ENCODE assay signal across 24 mouse cellular contexts in genomic region chr2:29855585-29856210, GRCm38 (mm10). TPM values are rescaled to one million over a fixed set of nuclear protein-coding genes. Genes with fewer than 3 reads are reported as not detected.
DNase-seq lines count a peak whose midpoint lies in the region; ATAC-seq and TF ChIP-seq lines count a peak whose summit lies in the region.
"Had no signal": no experiment of that assay in that cellular context is flagged by ENCODE, and none has a peak within 500 bp of the region (broad histone marks: within the 10 kb centered on the region; RNA-seq: fewer than 3 reads in every experiment).

No protein-coding gene starts in this region.

- H3K27me3 ChIP-seq in forebrain, embryonic 10.5 days (ENCODE audit: poor library complexity, severe bottlenecking) = peaks cover 93% of the 10 kb centered on the region
- H3K27me3 ChIP-seq in forebrain, postnatal 0 days (ENCODE audit: insufficient read depth, low read length) = no peaks in the 10 kb centered on the region
- peaks cover 18% of the 10 kb centered on the region for H3K27me3 ChIP-seq in midbrain, embryonic 10.5 days (ENCODE audit: low read depth, poor library complexity, severe bottlenecking)
- no peaks in the 10 kb centered on the region for H3K27me3 ChIP-seq in midbrain, postnatal 0 days (ENCODE audit: insufficient read depth, low read length)
- H3K27me3 ChIP-seq in hindbrain, embryonic 12.5 days = no peaks in the 10 kb centered on the region
- no peaks in the 10 kb centered on the region for H3K27me3 ChIP-seq in midbrain, embryonic 14.5 days (ENCODE audit: control insufficient read depth, insufficient read depth, low read length)
- H3K27me3 ChIP-seq: forebrain, embryonic 15.5 days; hindbrain, embryonic 15.5 days had no signal

- peak overlapping the region; percentile 79; the same call in 1 of the 2 replicates for H3K27ac ChIP-seq in forebrain, embryonic 10.5 days
- H3K27ac ChIP-seq in forebrain, postnatal 0 days (ENCODE audit: low read depth, low read length) = no peak overlapping the region
- H3K27ac ChIP-seq in midbrain, embryonic 10.5 days (replicated peaks) = peak overlapping the region; percentile 100
- H3K27ac ChIP-seq in midbrain, postnatal 0 days (ENCODE audit: low read depth, low read length) = no peak overlapping the region
- peak overlapping the region; percentile 88 for H3K27ac ChIP-seq in hindbrain, embryonic 12.5 days
- peak overlapping the region; percentile 76 for H3K27ac ChIP-seq in midbrain, embryonic 14.5 days (replicated peaks; ENCODE audit: low read depth, low read length)
- H3K27ac ChIP-seq: forebrain, embryonic 15.5 days; heart, embryonic 10.5 days; hindbrain, embryonic 15.5 days; limb, embryonic 15.5 days; liver, embryonic 14.5 days; stomach, postnatal 0 days had no signal

- H3K36me3 ChIP-seq in forebrain, embryonic 10.5 days (replicated peaks) = no peaks in the 10 kb centered on the region
- H3K36me3 ChIP-seq in forebrain, postnatal 0 days (ENCODE audit: insufficient read depth) = no peaks in the 10 kb centered on the region
- no peaks in the 10 kb centered on the region for H3K36me3 ChIP-seq in midbrain, embryonic 10.5 days
- H3K36me3 ChIP-seq in midbrain, postnatal 0 days (ENCODE audit: insufficient read depth, low read length) = no peaks in the 10 kb centered on the region
- no peaks in the 10 kb centered on the region for H3K36me3 ChIP-seq in hindbrain, embryonic 12.5 days
- H3K36me3 ChIP-seq in midbrain, embryonic 14.5 days (ENCODE audit: control insufficient read depth, insufficient read depth, low read length) = no peaks in the 10 kb centered on the region
- H3K36me3 ChIP-seq: forebrain, embryonic 15.5 days; heart, embryonic 10.5 days; hindbrain, embryonic 15.5 days; limb, embryonic 15.5 days had no signal

- TF ChIP-seq CTCF in forebrain, postnatal 0 days (IDR thresholded peaks at IDR 0.05; ENCODE audit: low read depth) = no peak
- TF ChIP-seq CTCF in midbrain, postnatal 0 days (IDR thresholded peaks at IDR 0.05) = no peak

- H3K4me3 ChIP-seq in forebrain, embryonic 10.5 days = no peak overlapping the region
- no peak overlapping the region for H3K4me3 ChIP-seq in forebrain, postnatal 0 days (ENCODE audit: low read depth, low read length)
- H3K4me3 ChIP-seq in midbrain, embryonic 10.5 days = peak overlapping the region; percentile 34
- no peak overlapping the region for H3K4me3 ChIP-seq in midbrain, postnatal 0 days (ENCODE audit: low read depth, low read length)
- no peak overlapping the region for H3K4me3 ChIP-seq in hindbrain, embryonic 12.5 days
- no peak overlapping the region for H3K4me3 ChIP-seq in midbrain, embryonic 14.5 days (replicated peaks; ENCODE audit: low read depth, low read length)
- H3K4me3 ChIP-seq: forebrain, embryonic 15.5 days; heart, embryonic 10.5 days; hindbrain, embryonic 15.5 days; limb, embryonic 15.5 days had no signal

- no peaks in the 10 kb centered on the region for H3K9me3 ChIP-seq in forebrain, embryonic 10.5 days
- no peaks in the 10 kb centered on the region for H3K9me3 ChIP-seq in forebrain, postnatal 0 days (ENCODE audit: low read length)
- no peaks in the 10 kb centered on the region for H3K9me3 ChIP-seq in midbrain, embryonic 10.5 days (replicated peaks)
- no peaks in the 10 kb centered on the region for H3K9me3 ChIP-seq in midbrain, postnatal 0 days (ENCODE audit: low read length)
- no peaks in the 10 kb centered on the region for H3K9me3 ChIP-seq in hindbrain, embryonic 12.5 days (replicated peaks)
- H3K9me3 ChIP-seq in midbrain, embryonic 14.5 days (ENCODE audit: control insufficient read depth, low read length) = no peaks in the 10 kb centered on the region
- H3K9me3 ChIP-seq: forebrain, embryonic 15.5 days; heart, embryonic 10.5 days; hindbrain, embryonic 15.5 days; limb, embryonic 15.5 days had no signal

- no peak for DNase-seq in forebrain, embryonic 10.5 days (ENCODE audit: extremely low spot score, low spot score)
- no peak for DNase-seq in forebrain, postnatal 0 days
- peak; percentile 67 for DNase-seq in midbrain, embryonic 10.5 days (ENCODE audit: low spot score)
- no peak for DNase-seq in midbrain, postnatal 0 days (ENCODE audit: low spot score)
- no peak for DNase-seq in midbrain, embryonic 14.5 days
- no peak for DNase-seq in cerebellum, postnatal 14 days
- DNase-seq in heart, postnatal 4 days = no peak
- DNase-seq: adrenal gland, postnatal 25 days; cerebellum, adult 9-10 months; kidney, adult 9 months; kidney, postnatal 36 days; left cerebral cortex, postnatal 4 days; lung, embryonic 14.5 days; right cerebral cortex, postnatal 14 days; thymus, adult 2 months had no signal

- H3K9ac ChIP-seq in forebrain, postnatal 0 days = no peak overlapping the region
- no peak overlapping the region for H3K9ac ChIP-seq in midbrain, postnatal 0 days (replicated peaks; ENCODE audit: low read length, poor library complexity, severe bottlenecking)
- H3K9ac ChIP-seq in hindbrain, embryonic 12.5 days = 0 out of 2 replicates have a peak overlapping the region, but pooled peaks have one; percentile 4
- no peak overlapping the region for H3K9ac ChIP-seq in midbrain, embryonic 14.5 days (replicated peaks; ENCODE audit: low read length)
- H3K9ac ChIP-seq: forebrain, embryonic 15.5 days; hindbrain, embryonic 15.5 days; limb, embryonic 15.5 days; liver, embryonic 14.5 days; lung, embryonic 14.5 days had no signal

- no peak overlapping the region for H3K4me2 ChIP-seq in forebrain, postnatal 0 days (ENCODE audit: low read depth)
- no peak overlapping the region for H3K4me2 ChIP-seq in midbrain, postnatal 0 days (ENCODE audit: low read depth, low read length, poor library complexity, severe bottlenecking)
- H3K4me2 ChIP-seq in hindbrain, embryonic 12.5 days (replicated peaks) = 0 out of 2 replicates have a peak overlapping the region, but pooled peaks have one; percentile 3
- no peak overlapping the region for H3K4me2 ChIP-seq in midbrain, embryonic 14.5 days (ENCODE audit: low read length)
- H3K4me2 ChIP-seq: forebrain, embryonic 15.5 days; hindbrain, embryonic 15.5 days; limb, embryonic 15.5 days; lung, embryonic 14.5 days had no signal

- 74% methylated on average over 10 of the region's 10 CpGs for WGBS in forebrain, embryonic 10.5 days
- WGBS in forebrain, postnatal 0 days = 77% methylated on average over 10 of the region's 10 CpGs
- WGBS in midbrain, embryonic 10.5 days = 59% methylated on average over 10 of the region's 10 CpGs
- WGBS in midbrain, postnatal 0 days = 49% methylated on average over 10 of the region's 10 CpGs
- WGBS in hindbrain, embryonic 12.5 days = 37% methylated on average over 10 of the region's 10 CpGs
- WGBS in midbrain, embryonic 14.5 days = 25% methylated on average over 10 of the region's 10 CpGs

- ATAC-seq in forebrain, postnatal 0 days = no peak
- ATAC-seq in midbrain, postnatal 0 days (ENCODE audit: low FRiP score) = no peak
- ATAC-seq in hindbrain, embryonic 12.5 days (ENCODE audit: low FRiP score) = peak; percentile 46; the same call in 1 of the 2 replicates
- no peak for ATAC-seq in midbrain, embryonic 14.5 days (ENCODE audit: low FRiP score, low TSS enrichment)
- ATAC-seq: CD4-positive, CD25-positive, alpha-beta regulatory T cell, adult 4 months; forebrain, embryonic 15.5 days; intestine, embryonic 16.5 days had no signal

- peaks cover 46% of the 10 kb centered on the region for H3K4me1 ChIP-seq in forebrain, embryonic 10.5 days
- H3K4me1 ChIP-seq in forebrain, postnatal 0 days (ENCODE audit: insufficient read depth) = no peaks in the 10 kb centered on the region
- peaks cover 87% of the 10 kb centered on the region for H3K4me1 ChIP-seq in midbrain, embryonic 10.5 days
- no peaks in the 10 kb centered on the region for H3K4me1 ChIP-seq in midbrain, postnatal 0 days (ENCODE audit: insufficient read depth, low read length)
- peaks cover 65% of the 10 kb centered on the region for H3K4me1 ChIP-seq in hindbrain, embryonic 12.5 days
- H3K4me1 ChIP-seq in midbrain, embryonic 14.5 days (ENCODE audit: control insufficient read depth, insufficient read depth, low read length) = peaks cover 28% of the 10 kb centered on the region

RNA-seq across cellular contexts. Expression of gene Cercam, which starts 13.3 kb away (rescaled TPM):
- polyA plus RNA-seq in forebrain, embryonic 10.5 days (2016; fragmentation: Nextera tagmentation; extraction: Ambion mirVana) = 15.0 and 16.3 TPM in 2 replicates
- total RNA-seq in forebrain, postnatal 0 days (2014; rRNA removed) = 13.6 and 16.9 TPM in 2 replicates
- polyA plus RNA-seq in forebrain, postnatal 0 days (2015; fragmentation: Nextera tagmentation; extraction: Ambion mirVana) = 10.8 and 14.1 TPM in 2 replicates
- 39.1 and 42.5 TPM in 2 replicates for polyA plus RNA-seq in midbrain, embryonic 10.5 days (2016; fragmentation: Nextera tagmentation; extraction: Ambion mirVana)
- 21.4 and 28.0 TPM in 2 replicates for total RNA-seq in midbrain, postnatal 0 days (2014; rRNA removed)
- polyA plus RNA-seq in midbrain, postnatal 0 days (2015; fragmentation: Nextera tagmentation; extraction: Ambion mirVana) = 22.8 and 26.0 TPM in 2 replicates
- polyA plus RNA-seq in hindbrain, embryonic 12.5 days (2016; fragmentation: Nextera tagmentation; extraction: Ambion mirVana) = 28.5 and 30.2 TPM in 2 replicates
- 10.9 and 13.2 TPM in 2 replicates for polyA plus RNA-seq in midbrain, embryonic 14.5 days (2014; fragmentation: Nextera tagmentation; extraction: Ambion mirVana)
- total RNA-seq in heart, postnatal 4 days (2021) = 10 to 100 TPM; 13.4 to 13.9 TPM

RNA-seq across cellular contexts. Expression of gene Odf2, which starts 33.3 kb away (rescaled TPM):
- 124 and 125 TPM in 2 replicates for polyA plus RNA-seq in forebrain, embryonic 10.5 days (2016; fragmentation: Nextera tagmentation; extraction: Ambion mirVana)
- 103 and 109 TPM in 2 replicates for total RNA-seq in forebrain, postnatal 0 days (2014; rRNA removed)
- 40.3 and 60.8 TPM in 2 replicates for polyA plus RNA-seq in forebrain, postnatal 0 days (2015; fragmentation: Nextera tagmentation; extraction: Ambion mirVana)
- polyA plus RNA-seq in midbrain, embryonic 10.5 days (2016; fragmentation: Nextera tagmentation; extraction: Ambion mirVana) = 116 and 133 TPM in 2 replicates
- 77.0 and 102 TPM in 2 replicates for total RNA-seq in midbrain, postnatal 0 days (2014; rRNA removed)
- polyA plus RNA-seq in midbrain, postnatal 0 days (2015; fragmentation: Nextera tagmentation; extraction: Ambion mirVana) = 72.0 and 90.9 TPM in 2 replicates
- polyA plus RNA-seq in hindbrain, embryonic 12.5 days (2016; fragmentation: Nextera tagmentation; extraction: Ambion mirVana) = 87.9 and 97.0 TPM in 2 replicates
- 47.1 and 60.3 TPM in 2 replicates for polyA plus RNA-seq in midbrain, embryonic 14.5 days (2014; fragmentation: Nextera tagmentation; extraction: Ambion mirVana)
- 10 to 100 TPM; 44.8 to 52.4 TPM for total RNA-seq in heart, postnatal 4 days (2021)

RNA-seq across cellular contexts. Expression of gene Urm1, which starts 35.8 kb away (rescaled TPM):
- 15.9 and 17.4 TPM in 2 replicates for polyA plus RNA-seq in forebrain, embryonic 10.5 days (2016; fragmentation: Nextera tagmentation; extraction: Ambion mirVana)
- 58.9 and 91.9 TPM in 2 replicates for total RNA-seq in forebrain, postnatal 0 days (2014; rRNA removed)
- 27.3 and 29.4 TPM in 2 replicates for polyA plus RNA-seq in forebrain, postnatal 0 days (2015; fragmentation: Nextera tagmentation; extraction: Ambion mirVana)
- polyA plus RNA-seq in midbrain, embryonic 10.5 days (2016; fragmentation: Nextera tagmentation; extraction: Ambion mirVana) = 22.3 TPM in 2 replicates
- total RNA-seq in midbrain, postnatal 0 days (2014; rRNA removed) = 66.9 and 73.5 TPM in 2 replicates
- polyA plus RNA-seq in midbrain, postnatal 0 days (2015; fragmentation: Nextera tagmentation; extraction: Ambion mirVana) = 30.7 and 32.6 TPM in 2 replicates
- 16.4 and 19.5 TPM in 2 replicates for polyA plus RNA-seq in hindbrain, embryonic 12.5 days (2016; fragmentation: Nextera tagmentation; extraction: Ambion mirVana)
- polyA plus RNA-seq in midbrain, embryonic 14.5 days (2014; fragmentation: Nextera tagmentation; extraction: Ambion mirVana) = 22.4 and 28.0 TPM in 2 replicates
- total RNA-seq in heart, postnatal 4 days (2021) = 10 to 100 TPM; 37.9 to 40.9 TPM

RNA-seq across cellular contexts. Expression of gene Slc27a4, which starts 53.3 kb away (rescaled TPM):
- 7.9 and 8.6 TPM in 2 replicates for polyA plus RNA-seq in forebrain, embryonic 10.5 days (2016; fragmentation: Nextera tagmentation; extraction: Ambion mirVana)
- total RNA-seq in forebrain, postnatal 0 days (2014; rRNA removed) = 74.9 and 82.9 TPM in 2 replicates
- 32.3 and 40.3 TPM in 2 replicates for polyA plus RNA-seq in forebrain, postnatal 0 days (2015; fragmentation: Nextera tagmentation; extraction: Ambion mirVana)
- 16.9 and 18.1 TPM in 2 replicates for polyA plus RNA-seq in midbrain, embryonic 10.5 days (2016; fragmentation: Nextera tagmentation; extraction: Ambion mirVana)
- total RNA-seq in midbrain, postnatal 0 days (2014; rRNA removed) = 111 and 128 TPM in 2 replicates
- 48.5 and 50.2 TPM in 2 replicates for polyA plus RNA-seq in midbrain, postnatal 0 days (2015; fragmentation: Nextera tagmentation; extraction: Ambion mirVana)
- 28.3 and 29.3 TPM in 2 replicates for polyA plus RNA-seq in hindbrain, embryonic 12.5 days (2016; fragmentation: Nextera tagmentation; extraction: Ambion mirVana)
- 36.1 and 40.0 TPM in 2 replicates for polyA plus RNA-seq in midbrain, embryonic 14.5 days (2014; fragmentation: Nextera tagmentation; extraction: Ambion mirVana)
- 10 to 100 TPM; 22.3 to 23.4 TPM for total RNA-seq in heart, postnatal 4 days (2021)

Comparison
In these comparisons a context has a peak if more than half of its experiments do, and no peak if none do; other contexts are left out.
1. H3K27ac ChIP-seq: peak in forebrain, embryonic 10.5 days (single experiment), midbrain, embryonic 10.5 days (single experiment), hindbrain, embryonic 12.5 days (single experiment) and midbrain, embryonic 14.5 days (single experiment); none in forebrain, postnatal 0 days (single experiment) and midbrain, postnatal 0 days (single experiment).